Mouse (Mus musculus): ENCODE results near the gene Hibadh.

The Hibadh gene

DNA sequence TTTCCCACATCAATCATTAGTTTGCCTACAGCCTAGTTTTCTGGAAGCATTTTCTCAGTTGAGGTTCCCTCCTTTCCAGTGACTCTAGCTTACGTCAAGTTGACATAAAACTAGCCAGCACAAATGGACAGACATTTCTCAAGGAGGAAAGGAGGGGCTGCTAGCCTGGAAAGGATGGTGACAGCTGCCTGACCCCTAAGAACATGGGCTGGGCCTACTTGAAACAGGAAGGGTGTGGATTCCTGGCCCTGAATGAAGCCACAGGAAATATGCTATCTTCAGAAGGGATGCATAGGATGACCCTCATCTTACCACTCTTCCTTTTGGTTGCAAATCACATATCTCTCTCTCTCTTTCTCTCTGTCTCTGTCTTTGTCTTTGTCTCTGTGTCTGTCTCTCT lies 138.7 kb downstream of the Hibadh start:
- DNase-seq, result no peak
